Mouse (Mus musculus): ENCODE results near the gene Brox.
"Not testable (repeated sequence)": the region's sequence is repeated elsewhere in the genome, so short reads cannot be mapped to it uniquely, and the experiment has no call there.

DNA sequence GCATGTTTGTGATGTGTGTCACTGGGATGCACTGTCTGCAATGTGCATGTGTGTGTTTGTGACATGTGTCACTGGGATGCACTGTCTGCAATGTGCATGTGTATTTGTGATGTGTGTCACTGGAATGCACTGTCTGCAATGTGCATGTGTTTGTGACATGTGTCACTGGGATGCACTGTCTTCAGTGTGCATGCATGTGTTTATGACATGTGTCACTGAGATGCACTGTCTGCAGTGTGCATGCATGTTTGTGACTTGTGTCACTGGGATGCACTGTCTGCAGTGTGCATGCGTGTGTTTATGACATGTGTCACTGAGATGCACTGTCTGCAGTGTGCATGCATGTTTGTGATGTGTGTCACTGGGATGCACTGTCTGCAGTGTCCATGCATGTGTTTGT is 45.8 kb upstream of the Brox start:
- TF ChIP-seq CTCF (conservative IDR thresholded peaks at IDR 0.05; ENCODE audit: low read length); POU5F1 (IDR thresholded peaks at IDR 0.05; ENCODE audit: borderline replicate concordance, low read length); NANOG (IDR thresholded peaks at IDR 0.05; ENCODE audit: borderline replicate concordance, low read length): not testable (repeated sequence)

All from E14TG2a.4 (cell line).